13 mouse cellular contexts compared by ENCODE assay signal in genomic region chr5:144937304-144937703, GRCm38 (mm10). TPM values are rescaled to one million over a fixed set of nuclear protein-coding genes. Genes with fewer than 3 reads are reported as not detected.
DNase-seq lines count a peak whose midpoint lies in the region; ATAC-seq and TF ChIP-seq lines count a peak whose summit lies in the region.
"Had no signal": no experiment of that assay in that cellular context is flagged by ENCODE, and none has a peak within 500 bp of the region (broad histone marks: within the 10 kb centered on the region; RNA-seq: fewer than 3 reads in every experiment).

No protein-coding gene starts in this region.

- no peaks in the 10 kb centered on the region for H3K9me3 ChIP-seq in forebrain, postnatal 0 days (ENCODE audit: low read length)
- no peaks in the 10 kb centered on the region for H3K9me3 ChIP-seq in forebrain, embryonic 15.5 days
- no peaks in the 10 kb centered on the region for H3K9me3 ChIP-seq in heart, embryonic 10.5 days
- H3K9me3 ChIP-seq: embryonic facial prominence, embryonic 12.5 days; forebrain, embryonic 10.5 days; midbrain, embryonic 12.5 days had no signal

- H3K9ac ChIP-seq in forebrain, postnatal 0 days, result no peak overlapping the region
- no peak overlapping the region for H3K9ac ChIP-seq in forebrain, embryonic 15.5 days (replicated peaks)
- H3K9ac ChIP-seq: embryonic facial prominence, embryonic 12.5 days; midbrain, embryonic 12.5 days had no signal

- no peak overlapping the region for H3K4me2 ChIP-seq in forebrain, postnatal 0 days (ENCODE audit: low read depth)
- no peak overlapping the region for H3K4me2 ChIP-seq in forebrain, embryonic 15.5 days (replicated peaks)
- H3K4me2 ChIP-seq: embryonic facial prominence, embryonic 12.5 days; midbrain, embryonic 12.5 days had no signal

- no peak for DNase-seq in forebrain, postnatal 0 days
- peak; percentile 24 for DNase-seq in thymus, postnatal 25 days
- DNase-seq in thymus, adult 18-20 months, result no peak
- DNase-seq in left cerebral cortex, postnatal 14 days (ENCODE audit: low spot score in 2 of 2), result peak; percentile 43 to 58
- peak; percentile 84 for DNase-seq in telencephalon, adult 2 months (ENCODE audit: low read depth, low spot score)
- DNase-seq in heart, embryonic 10.5 days (ENCODE audit: low spot score), result no peak
- no peak for DNase-seq in testis, postnatal 14 days (ENCODE audit: low spot score)
- DNase-seq: cerebellum, adult 9-11 months; heart, postnatal 10 days had no signal

- WGBS in forebrain, postnatal 0 days, result 73% methylated on average over 2 of the region's 2 CpGs
- WGBS in forebrain, embryonic 15.5 days, result 75% methylated on average over 2 of the region's 2 CpGs
- 77% methylated on average over 2 of the region's 2 CpGs for WGBS in heart, embryonic 10.5 days

- no peaks in the 10 kb centered on the region for H3K36me3 ChIP-seq in forebrain, postnatal 0 days (ENCODE audit: insufficient read depth)
- no peaks in the 10 kb centered on the region for H3K36me3 ChIP-seq in forebrain, embryonic 15.5 days
- H3K36me3 ChIP-seq in heart, embryonic 10.5 days, result no peaks in the 10 kb centered on the region
- H3K36me3 ChIP-seq: embryonic facial prominence, embryonic 12.5 days; forebrain, embryonic 10.5 days; midbrain, embryonic 12.5 days had no signal

- no peak overlapping the region for H3K4me3 ChIP-seq in forebrain, postnatal 0 days (ENCODE audit: low read depth, low read length)
- H3K4me3 ChIP-seq in forebrain, embryonic 15.5 days, result no peak overlapping the region
- H3K4me3 ChIP-seq in heart, embryonic 10.5 days, result no peak overlapping the region
- H3K4me3 ChIP-seq: embryonic facial prominence, embryonic 12.5 days; forebrain, embryonic 10.5 days; midbrain, embryonic 12.5 days had no signal

- no peak for TF ChIP-seq CTCF in forebrain, postnatal 0 days (IDR thresholded peaks at IDR 0.05; ENCODE audit: low read depth)

- H3K27ac ChIP-seq in forebrain, postnatal 0 days (ENCODE audit: low read depth, low read length), result peak overlapping the region; percentile 15; the same call in 1 of the 2 replicates
- no peak overlapping the region for H3K27ac ChIP-seq in forebrain, embryonic 15.5 days (replicated peaks)
- H3K27ac ChIP-seq in heart, embryonic 10.5 days, result no peak overlapping the region
- H3K27ac ChIP-seq: embryonic facial prominence, embryonic 12.5 days; forebrain, embryonic 10.5 days; midbrain, embryonic 12.5 days had no signal

- H3K27me3 ChIP-seq in forebrain, postnatal 0 days (ENCODE audit: insufficient read depth, low read length), result no peaks in the 10 kb centered on the region
- no peaks in the 10 kb centered on the region for H3K27me3 ChIP-seq in forebrain, embryonic 15.5 days
- H3K27me3 ChIP-seq in heart, embryonic 10.5 days (ENCODE audit: insufficient read depth, poor library complexity, severe bottlenecking), result no peaks in the 10 kb centered on the region
- H3K27me3 ChIP-seq: embryonic facial prominence, embryonic 12.5 days; midbrain, embryonic 12.5 days had no signal

- ATAC-seq in forebrain, postnatal 0 days, result peak; percentile 32; the same call in 1 of the 2 replicates
- no peak for ATAC-seq in forebrain, embryonic 15.5 days (replicated peaks)

- H3K4me1 ChIP-seq in forebrain, postnatal 0 days (ENCODE audit: insufficient read depth), result peaks cover 7% of the 10 kb centered on the region; the same call in 1 of the 2 replicates
- H3K4me1 ChIP-seq in forebrain, embryonic 15.5 days, result peaks cover 19% of the 10 kb centered on the region
- H3K4me1 ChIP-seq in heart, embryonic 10.5 days, result peaks cover 66% of the 10 kb centered on the region

- intact Hi-C loops in left cerebral cortex, postnatal 14 days (cut with DNase I), result no loop called here

RNA-seq across cellular contexts. Expression of gene Smurf1, which starts 28.3 kb away (rescaled TPM):
- 49.2 and 55.5 TPM in 2 replicates for total RNA-seq in forebrain, postnatal 0 days (2014; rRNA removed)
- 15.3 and 21.6 TPM in 2 replicates for polyA plus RNA-seq in forebrain, postnatal 0 days (2015; fragmentation: Nextera tagmentation; extraction: Ambion mirVana)
- 28.4 and 29.7 TPM in 2 replicates for polyA plus RNA-seq in forebrain, embryonic 15.5 days (2015; fragmentation: Nextera tagmentation; extraction: Ambion mirVana)
- total RNA-seq in left cerebral cortex, postnatal 14 days (2021), result 10 to 100 TPM; 37.2 to 40.8 TPM
- 15.5 and 16.1 TPM in 2 replicates for polyA plus RNA-seq in heart, embryonic 10.5 days (2016; fragmentation: Nextera tagmentation; extraction: Ambion mirVana)

Comparison
In these comparisons a context has a peak if more than half of its experiments do, and no peak if none do; other contexts are left out.
1. DNase-seq: peak in thymus, postnatal 25 days (single experiment), left cerebral cortex, postnatal 14 days (2 of 2) and telencephalon, adult 2 months (single experiment); none in forebrain, postnatal 0 days (single experiment), thymus, adult 18-20 months (0 of 2), heart, embryonic 10.5 days (single experiment) and testis, postnatal 14 days (single experiment).